Mouse (Mus musculus) 3134 (cell line): ENCODE data around the gene Kcnj13.

ENCODE experiments used
- DNase-seq: peaks from one replicate; pipeline ENCODE4 v3.0.0-alpha.2; 2011; ENCODE audit warnings: low spot score; ENCODE audit not compliant: insufficient read length; ENCODE audit errors: extremely low read depth

The Kcnj13 gene

GRCm38 (mm10) chr1:87394594-87394993 is at the start of gene Kcnj13:
TSS of gene Kcnj13 (minus strand) at chr1:87394729.
- DNase-seq: no peak

DNA sequence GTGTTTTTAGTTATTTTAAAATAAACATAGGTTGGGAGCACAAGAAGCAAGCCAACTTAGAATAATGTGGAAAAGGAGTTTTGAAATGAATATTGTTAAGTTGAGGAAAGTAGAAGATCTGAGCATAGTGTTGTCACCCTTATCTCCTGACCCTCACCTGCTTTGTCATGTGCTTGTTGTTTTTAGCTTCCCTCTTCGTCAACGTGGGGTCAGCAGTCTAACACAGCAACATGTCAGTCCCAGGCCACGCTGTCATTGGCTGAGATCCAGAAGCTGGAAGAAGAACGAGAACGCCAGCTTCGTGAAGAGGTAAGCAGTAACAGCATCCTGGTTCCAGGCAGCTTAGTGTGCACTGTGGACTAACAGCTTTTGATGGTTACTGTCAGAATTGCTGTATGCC is 42.1 kb upstream of the Kcnj13 start:
- no peak for DNase-seq

DNA sequence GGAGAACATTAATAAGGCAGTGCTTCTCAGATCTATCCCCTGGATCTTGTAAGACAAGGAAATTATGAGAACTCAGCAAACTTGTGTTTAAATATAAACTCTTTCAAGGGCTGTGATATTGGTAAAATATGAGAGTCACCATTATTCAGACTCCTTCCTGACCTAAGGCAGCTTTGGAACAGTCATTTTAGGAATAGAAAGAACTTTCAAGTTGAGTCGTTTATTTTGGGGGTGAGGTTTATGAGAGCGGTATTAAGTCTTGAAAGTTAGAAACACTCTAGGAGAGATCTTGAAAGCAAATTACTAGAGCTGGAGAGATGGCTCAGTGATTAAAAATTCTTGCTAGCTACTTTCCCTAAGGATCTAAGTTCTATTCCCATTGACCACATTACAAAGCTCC is 40.6 kb upstream of the Kcnj13 start:
- DNase-seq: no peak

DNA sequence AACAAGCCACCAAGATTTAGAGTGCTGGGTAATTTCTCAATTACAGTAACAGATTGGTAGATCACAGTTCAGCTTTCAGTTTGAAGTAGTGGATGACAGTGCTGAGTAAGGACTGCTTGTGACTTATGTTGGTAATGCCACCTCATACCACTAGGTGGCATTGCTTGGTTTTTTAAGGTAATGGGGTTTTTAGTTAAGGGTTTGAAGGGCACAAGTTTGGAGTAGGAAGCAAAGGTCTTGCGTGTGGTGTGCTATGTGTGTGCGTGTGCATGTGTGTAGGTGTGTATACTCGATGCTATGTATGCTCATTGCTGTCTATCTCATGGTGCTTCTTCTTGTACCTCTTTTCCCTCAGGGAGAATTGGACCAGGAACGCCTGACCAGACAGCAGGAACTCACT is 24.2 kb upstream of the Kcnj13 start:
- peak; percentile 27 for DNase-seq

DNA sequence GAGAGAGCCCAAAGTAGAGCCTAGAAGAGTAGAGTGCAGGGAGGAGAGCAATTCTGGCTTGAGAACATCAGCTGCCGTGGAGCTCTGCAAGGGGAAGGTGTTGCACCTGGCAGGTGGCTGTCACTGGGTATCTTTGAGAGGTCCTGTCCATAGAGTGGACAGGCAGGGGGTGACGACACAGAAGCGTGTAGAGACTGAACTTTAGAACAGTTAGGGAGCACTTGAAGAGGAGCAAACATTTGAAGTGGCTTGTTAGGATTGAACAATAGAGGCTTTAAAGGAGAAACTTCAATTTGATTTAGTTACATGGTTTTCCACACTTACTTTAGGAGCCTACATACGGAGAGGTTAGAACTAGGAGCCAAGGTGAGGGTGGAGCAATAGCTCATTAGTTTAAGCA is 14.9 kb upstream of the Kcnj13 start:
- no peak for DNase-seq

DNA sequence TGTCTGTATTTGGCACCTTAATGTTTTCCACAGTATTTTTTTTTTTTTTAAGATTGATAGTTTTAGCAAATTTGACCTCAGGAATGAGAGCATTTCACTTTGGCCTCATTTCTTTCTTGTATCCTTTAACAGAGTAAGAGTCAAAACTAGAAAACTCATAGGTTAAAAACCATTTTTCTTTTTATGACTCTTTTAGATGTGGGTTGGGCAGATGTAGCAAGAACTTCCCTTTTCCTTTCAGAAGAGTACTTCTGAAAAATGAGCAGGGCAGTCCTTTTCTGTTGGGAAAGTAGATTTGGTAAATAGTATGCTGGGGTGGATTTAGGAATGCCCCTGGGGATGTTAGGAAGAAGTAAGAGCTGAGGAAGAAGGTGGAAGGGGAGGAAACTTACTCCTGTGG is 11.5 kb upstream of the Kcnj13 start:
- DNase-seq: no peak

DNA sequence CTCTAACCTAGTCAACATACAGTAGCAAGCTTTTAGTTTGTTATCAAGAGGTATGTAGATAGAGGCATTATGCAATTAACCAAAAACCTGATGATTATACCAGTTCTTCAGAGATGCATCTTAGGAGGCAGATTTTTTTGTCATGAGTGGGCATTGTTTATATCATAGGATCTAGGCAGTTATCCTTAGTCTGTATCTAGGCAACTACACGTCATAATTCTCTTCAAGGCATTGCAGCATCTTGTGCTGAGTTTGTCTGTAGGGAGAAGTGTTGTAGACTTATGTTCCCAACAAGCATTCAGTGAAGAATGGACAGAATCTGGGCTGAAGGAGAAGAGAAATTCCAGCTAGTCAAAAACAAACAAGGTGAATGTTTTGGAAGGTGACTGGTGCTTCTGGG is 10.2 kb upstream of the Kcnj13 start:
- no peak for DNase-seq

- DNase-seq: no peak
Measured at GRCm38 (mm10) chr1:87396923-87397586, 2.5 kb upstream of the Kcnj13 start.

DNA sequence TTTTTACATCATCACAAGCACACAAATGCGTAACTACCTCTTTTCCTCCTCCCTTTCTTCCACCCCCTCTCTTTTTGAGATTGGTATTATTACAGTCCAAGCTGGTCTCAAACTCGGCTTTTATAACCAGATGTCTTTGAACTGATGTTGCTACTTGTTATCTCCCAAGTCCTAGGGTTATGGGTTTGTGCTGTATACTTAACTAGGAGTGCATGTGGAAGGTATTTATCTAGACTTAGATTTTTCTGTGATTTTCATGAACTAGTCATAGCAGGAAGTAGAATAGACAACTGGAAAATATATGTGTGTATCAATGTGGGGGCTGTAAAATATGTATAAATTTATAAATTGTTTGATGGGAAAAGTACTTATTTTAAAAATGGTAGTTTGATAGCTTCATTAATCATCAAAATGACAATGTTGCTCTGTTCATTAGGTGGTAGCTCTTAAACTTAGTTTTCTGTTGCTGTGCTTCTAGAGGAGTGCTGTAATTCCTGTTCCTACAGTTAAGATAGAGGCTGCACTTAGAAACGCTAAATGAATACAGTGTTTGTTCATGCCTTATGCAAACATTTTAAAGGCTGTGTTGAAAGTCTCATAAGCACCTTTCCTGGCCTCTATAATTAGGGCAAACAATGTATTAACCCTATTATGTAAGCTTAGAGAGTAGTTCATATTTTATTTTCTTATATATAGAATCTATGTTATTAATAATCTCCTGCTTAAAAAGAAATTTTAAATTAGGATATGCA is 909 bp downstream of the Kcnj13 start:
- no peak for DNase-seq

DNA sequence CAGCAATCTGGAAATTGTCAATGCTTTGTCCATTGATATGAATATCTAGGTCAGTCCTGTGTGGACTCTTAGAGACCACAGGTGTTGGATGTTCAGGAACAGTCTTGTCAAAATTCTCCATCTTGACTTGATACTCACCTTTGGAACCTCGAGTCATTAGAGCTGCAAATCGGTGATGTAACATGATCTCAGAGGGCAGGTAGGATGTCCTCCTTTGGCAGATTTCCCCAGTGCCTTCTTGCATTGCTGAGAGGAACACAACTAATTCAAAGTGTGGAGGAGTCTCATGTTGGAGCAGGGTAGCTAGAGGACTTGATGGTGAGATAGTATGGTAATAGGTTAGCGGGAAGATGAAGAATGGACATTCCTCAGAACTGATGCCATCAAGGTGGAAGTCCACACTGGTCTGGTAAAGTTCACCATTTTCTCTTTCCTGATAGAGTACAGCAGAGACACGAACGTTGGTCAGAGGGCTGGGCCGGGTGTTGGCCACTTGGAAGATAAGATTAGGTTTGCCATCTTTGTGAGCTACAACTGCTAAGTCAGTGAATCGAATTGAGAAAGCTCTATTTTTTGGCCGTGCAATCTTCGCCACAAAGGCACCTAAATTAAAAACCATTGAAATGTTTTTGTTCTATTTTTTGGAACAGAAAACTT is 8.0 kb downstream of the Kcnj13 start:
- no peak for DNase-seq

GRCm38 (mm10) chr1:87381152-87381551 is 13.4 kb downstream of the Kcnj13 start:
- DNase-seq: no peak

DNA sequence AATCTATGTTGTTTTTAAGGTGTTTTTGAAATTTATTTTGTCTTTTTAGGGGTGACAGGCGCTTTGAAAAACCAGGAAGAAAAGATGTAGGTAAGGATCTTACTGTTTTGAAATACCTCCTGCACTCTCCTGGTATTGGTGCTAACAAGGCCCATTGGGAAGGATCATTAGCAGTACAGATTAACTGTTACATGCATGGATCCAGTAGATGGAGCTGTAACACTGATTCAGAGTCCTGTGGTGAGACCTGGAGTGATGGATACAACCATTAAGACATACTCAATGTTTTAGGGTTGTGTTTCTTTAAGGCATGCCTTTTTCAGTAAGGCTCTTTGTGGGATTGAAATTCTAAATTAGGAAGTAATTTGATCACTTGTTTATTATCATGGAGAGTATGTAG is 14.6 kb downstream of the Kcnj13 start:
- DNase-seq: no peak

DNA sequence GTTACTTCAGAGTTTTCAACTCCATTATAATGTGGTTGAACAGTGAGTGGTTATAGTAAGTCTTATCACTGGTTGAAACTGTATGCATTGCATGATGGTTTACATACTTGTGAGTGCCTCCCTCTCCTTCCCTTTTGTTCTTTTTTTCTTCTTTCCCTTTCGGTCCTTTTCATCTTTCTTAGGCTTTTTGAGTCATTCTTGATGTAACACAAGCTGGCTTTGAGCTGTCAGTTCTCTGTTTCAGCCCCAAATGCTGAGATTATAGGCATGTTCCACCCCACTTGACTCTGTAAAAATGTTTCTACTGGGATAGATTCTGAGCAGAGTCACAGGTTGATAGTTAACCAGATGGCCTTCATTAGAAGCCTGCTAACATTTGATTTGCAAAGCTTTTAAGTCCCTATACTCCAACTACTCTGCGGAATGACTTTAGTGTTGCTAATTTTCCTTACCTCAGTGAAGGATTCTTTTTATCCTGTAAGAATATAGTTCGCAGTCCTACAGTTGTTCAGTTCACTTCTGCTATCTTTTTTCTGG is 16.4 kb downstream of the Kcnj13 start:
- DNase-seq: no peak

DNA sequence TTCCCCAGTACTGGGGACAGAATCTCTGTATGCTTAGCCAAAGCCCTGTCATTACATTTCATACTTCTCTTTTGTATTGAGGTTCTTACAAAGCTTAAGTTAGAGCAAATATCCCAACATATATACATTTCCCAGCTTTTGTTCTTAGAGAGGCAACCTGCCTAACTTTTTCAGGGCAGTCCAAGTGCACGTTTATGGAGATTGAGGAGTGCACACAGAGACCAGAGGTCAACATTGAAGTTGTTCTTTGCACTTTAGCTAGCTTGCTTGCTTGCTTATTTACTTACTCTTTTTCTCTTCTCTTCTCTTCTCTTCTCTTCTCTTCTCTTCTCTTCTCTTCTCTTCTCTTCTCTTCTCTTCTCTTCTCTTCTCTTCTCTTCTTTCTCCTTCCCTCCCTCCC is 34.3 kb downstream of the Kcnj13 start:
- no peak for DNase-seq

- DNase-seq: no peak
Measured at GRCm38 (mm10) chr1:87350576-87350975, 44.0 kb downstream of the Kcnj13 start.
